Mouse (Mus musculus): Measurements from ENCODE around the gene Grasp.

DNA sequence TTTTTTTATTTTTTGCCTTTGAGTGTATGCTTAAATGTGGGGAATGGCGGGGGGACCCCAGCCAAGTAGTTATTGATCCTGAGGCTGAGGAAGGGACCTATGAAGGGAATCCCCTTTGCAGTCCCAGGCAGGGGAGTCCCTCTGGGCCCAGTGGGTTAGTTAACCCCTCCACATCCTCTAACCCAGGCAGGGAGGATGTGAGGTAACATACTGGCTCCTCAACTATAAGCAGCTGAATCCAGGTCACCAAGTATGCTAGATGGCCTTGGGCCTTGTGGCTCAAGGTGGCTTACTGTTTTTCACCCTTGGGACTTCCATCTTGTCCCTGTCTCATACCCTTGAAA, 23.1 kb downstream of the Grasp start:
- TF ChIP-seq CTCF (IDR thresholded peaks at IDR 0.05 in 2 of 3, conservative IDR thresholded peaks at IDR 0.05 in 1 of 3; ENCODE audit: control insufficient read depth in 1 of 3, insufficient read depth in 1 of 3, low read depth in 2 of 3, low read length in 3 of 3, poor library complexity in 1 of 3, severe bottlenecking in 1 of 3) (no peak), SIN3A (IDR thresholded peaks at IDR 0.05; ENCODE audit: low read length) (no peak), NELFE (IDR thresholded peaks at IDR 0.05; ENCODE audit: low read depth, low read length) (no peak), POLR2A (IDR thresholded peaks at IDR 0.05; ENCODE audit: control insufficient read depth in 1 of 2, insufficient read depth in 1 of 2, low read depth in 1 of 2, low read length in 2 of 2, poor library complexity in 1 of 2) (no peak), HCFC1 (IDR thresholded peaks at IDR 0.05; ENCODE audit: low read depth, low read length) (no peak), EP300 (IDR thresholded peaks at IDR 0.05; ENCODE audit: low read depth in 1 of 2, low read length in 2 of 2) (no peak), SMC3 (IDR thresholded peaks at IDR 0.05; ENCODE audit: low read depth, low read length) (no peak), GABPA (IDR thresholded peaks at IDR 0.05; ENCODE audit: low read depth, low read length) (no peak), ELF1 (IDR thresholded peaks at IDR 0.05; ENCODE audit: low read depth, low read length) (no peak), TBP (IDR thresholded peaks at IDR 0.05; ENCODE audit: low read depth, low read length) (no peak), ZNF384 (IDR thresholded peaks at IDR 0.05; ENCODE audit: low read depth, low read length) (no peak), E2F4 (IDR thresholded peaks at IDR 0.05; ENCODE audit: borderline replicate concordance, low read depth, low read length) (no peak), USF1 (IDR thresholded peaks at IDR 0.05; ENCODE audit: low read depth, low read length) (no peak)
